Mouse (Mus musculus): ENCODE measurements at regions not wholly inside any gene's neighbourhood (a gene's known extent, or its start where the extent isn't known, plus 50 kb on each side); places are given as distances from the start of the nearest gene placed in this dataset.

GRCm38 (mm10) chr7:135965528-135965927 lies 249.4 kb upstream of the Mki67 start:
- TF ChIP-seq CTCF (IDR thresholded peaks at IDR 0.05; ENCODE audit: low read depth, low read length) (no peak), POLR2A (IDR thresholded peaks at IDR 0.05; ENCODE audit: extremely low read depth, insufficient read depth, low read length) (no peak)
